ENCODE assay signal across 19 mouse cellular contexts in the genomic region with DNA sequence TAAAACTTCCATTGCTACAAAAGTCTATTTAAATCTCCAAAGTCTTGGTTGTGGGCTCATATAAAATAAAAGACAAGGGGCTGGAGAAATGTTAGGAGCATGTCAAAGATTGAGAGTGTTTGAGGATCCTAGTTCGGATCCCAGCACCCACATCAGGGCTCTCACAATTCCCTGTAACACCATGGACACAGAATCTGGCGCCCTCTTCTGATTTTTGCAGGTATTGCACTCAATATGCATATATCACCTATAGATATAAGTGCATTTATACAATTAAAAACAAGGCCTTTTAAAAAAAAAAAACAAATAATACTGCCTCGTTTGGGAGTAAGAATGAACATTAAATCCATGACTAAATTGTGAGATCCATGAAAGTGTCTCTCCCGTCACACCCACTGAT. TPM values are rescaled to one million over a fixed set of nuclear protein-coding genes. Genes with fewer than 3 reads are reported as not detected.
DNase-seq lines count a peak whose midpoint lies in the region; ATAC-seq and TF ChIP-seq lines count a peak whose summit lies in the region.
"Had no signal": no experiment of that assay in that cellular context is flagged by ENCODE, and none has a peak within 500 bp of the region (broad histone marks: within the 10 kb centered on the region; RNA-seq: fewer than 3 reads in every experiment).

No protein-coding gene starts in this region.

- H3K27ac ChIP-seq in hindbrain, postnatal 0 days = no peak overlapping the region
- H3K27ac ChIP-seq in hindbrain, embryonic 14.5 days = no peak overlapping the region
- H3K27ac ChIP-seq in lung, embryonic 14.5 days (ENCODE audit: low read depth) = no peak overlapping the region
- H3K27ac ChIP-seq in small intestine, adult 2 months (ENCODE audit: insufficient read depth, low read depth, low read length) = no peak overlapping the region
- H3K27ac ChIP-seq: forebrain, embryonic 15.5 days; hindbrain, embryonic 10.5 days; midbrain, embryonic 13.5 days had no signal

- no peaks in the 10 kb centered on the region for H3K9me3 ChIP-seq in hindbrain, postnatal 0 days (ENCODE audit: low read length)
- no peaks in the 10 kb centered on the region for H3K9me3 ChIP-seq in hindbrain, embryonic 14.5 days (ENCODE audit: control insufficient read depth, low read length)
- H3K9me3 ChIP-seq in lung, embryonic 14.5 days (ENCODE audit: low read depth, low read length) = no peaks in the 10 kb centered on the region
- H3K9me3 ChIP-seq: forebrain, embryonic 15.5 days; midbrain, embryonic 13.5 days had no signal

- ATAC-seq in hindbrain, postnatal 0 days = no peak
- no peak for ATAC-seq in hindbrain, embryonic 14.5 days (ENCODE audit: low FRiP score)
- no peak for ATAC-seq in lung, embryonic 14.5 days (ENCODE audit: insufficient read depth)
- ATAC-seq: intestine, embryonic 16.5 days; midbrain, embryonic 13.5 days had no signal

- DNase-seq in hindbrain, postnatal 0 days (ENCODE audit: low spot score) = no peak
- no peak for DNase-seq in hindbrain, embryonic 14.5 days (ENCODE audit: low spot score)
- no peak for DNase-seq in lung, embryonic 14.5 days
- no peak for DNase-seq in lung, postnatal 14 days
- DNase-seq in T-cell, adult 2 months (ENCODE audit: low spot score) = peak; percentile 10
- no peak for DNase-seq in adrenal gland, adult (ENCODE audit: inconsistent age in 2 of 2, low spot score in 1 of 2)
- DNase-seq: adrenal gland, adult 2 months; cerebellum, adult 11 months; heart, adult 18-20 months; kidney, postnatal 14 days; layer of hippocampus, adult 9-11 months; lung, adult 2 months; right cerebral cortex, adult 18-20 months; spleen, adult 18-20 months had no signal

- no peaks in the 10 kb centered on the region for H3K4me1 ChIP-seq in hindbrain, postnatal 0 days (ENCODE audit: insufficient read depth, low read length)
- no peaks in the 10 kb centered on the region for H3K4me1 ChIP-seq in hindbrain, embryonic 14.5 days (replicated peaks; ENCODE audit: control insufficient read depth, insufficient read depth, low read length)
- no peaks in the 10 kb centered on the region for H3K4me1 ChIP-seq in lung, embryonic 14.5 days (ENCODE audit: insufficient read depth)
- no peaks in the 10 kb centered on the region for H3K4me1 ChIP-seq in small intestine, adult 2 months (ENCODE audit: control insufficient read depth, insufficient read depth, insufficient read length, low read length)

- no peak for TF ChIP-seq POLR2A in small intestine, adult 2 months (IDR thresholded peaks at IDR 0.05; ENCODE audit: low read depth, low read length)

- H3K36me3 ChIP-seq in hindbrain, postnatal 0 days (ENCODE audit: insufficient read depth, low read length) = no peaks in the 10 kb centered on the region
- H3K36me3 ChIP-seq in hindbrain, embryonic 14.5 days (replicated peaks; ENCODE audit: control insufficient read depth, insufficient read depth) = no peaks in the 10 kb centered on the region
- no peaks in the 10 kb centered on the region for H3K36me3 ChIP-seq in lung, embryonic 14.5 days (ENCODE audit: insufficient read depth)
- no peaks in the 10 kb centered on the region for H3K36me3 ChIP-seq in small intestine, adult 2 months (ENCODE audit: control insufficient read depth, insufficient read depth, low read length)
- H3K36me3 ChIP-seq: forebrain, embryonic 15.5 days; hindbrain, embryonic 10.5 days; midbrain, embryonic 13.5 days had no signal

- H3K27me3 ChIP-seq in hindbrain, postnatal 0 days (ENCODE audit: insufficient read depth, low read length) = no peaks in the 10 kb centered on the region
- no peaks in the 10 kb centered on the region for H3K27me3 ChIP-seq in hindbrain, embryonic 14.5 days (ENCODE audit: control insufficient read depth, insufficient read depth, low read length)
- H3K27me3 ChIP-seq in lung, embryonic 14.5 days (ENCODE audit: insufficient read depth, low read length) = no peaks in the 10 kb centered on the region
- H3K27me3 ChIP-seq in small intestine, adult 2 months (ENCODE audit: control insufficient read depth, insufficient read depth, low read length) = no peaks in the 10 kb centered on the region
- H3K27me3 ChIP-seq: forebrain, embryonic 15.5 days; midbrain, embryonic 13.5 days had no signal

- no peak overlapping the region for H3K9ac ChIP-seq in hindbrain, postnatal 0 days (replicated peaks; ENCODE audit: low read length)
- H3K9ac ChIP-seq in hindbrain, embryonic 14.5 days = no peak overlapping the region
- H3K9ac ChIP-seq in lung, embryonic 14.5 days = no peak overlapping the region
- H3K9ac ChIP-seq: forebrain, embryonic 15.5 days; midbrain, embryonic 13.5 days had no signal

- H3K4me2 ChIP-seq in hindbrain, postnatal 0 days (ENCODE audit: low read depth, low read length) = no peak overlapping the region
- no peak overlapping the region for H3K4me2 ChIP-seq in hindbrain, embryonic 14.5 days (replicated peaks)
- no peak overlapping the region for H3K4me2 ChIP-seq in lung, embryonic 14.5 days
- H3K4me2 ChIP-seq: forebrain, embryonic 15.5 days; midbrain, embryonic 13.5 days had no signal

- peak; percentile 14; the same call in 1 of the 2 replicates for TF ChIP-seq CTCF in hindbrain, postnatal 0 days (IDR thresholded peaks at IDR 0.05; ENCODE audit: low read depth)
- TF ChIP-seq CTCF in lung, embryonic 14.5 days (IDR thresholded peaks at IDR 0.05; ENCODE audit: low read depth) = peak; percentile 30; the same call in 1 of the 2 replicates
- TF ChIP-seq CTCF in small intestine, adult 2 months (IDR thresholded peaks at IDR 0.05; ENCODE audit: extremely low read depth, insufficient read length, insufficient replicate concordance, low read depth, low read length) = 0 out of 2 replicates have a peak, but pooled peaks have one; percentile 17

- 74% methylated on average over 4 of the region's 4 CpGs for WGBS in hindbrain, postnatal 0 days
- 76% methylated on average over 4 of the region's 4 CpGs for WGBS in hindbrain, embryonic 14.5 days
- WGBS in lung, embryonic 14.5 days = 68% methylated on average over 4 of the region's 4 CpGs
- WGBS in small intestine, adult 2 months = 72% methylated on average over 4 of the region's 4 CpGs

- no peak overlapping the region for H3K4me3 ChIP-seq in hindbrain, postnatal 0 days (ENCODE audit: low read length)
- H3K4me3 ChIP-seq in hindbrain, embryonic 14.5 days (replicated peaks; ENCODE audit: low read length) = no peak overlapping the region
- no peak overlapping the region for H3K4me3 ChIP-seq in lung, embryonic 14.5 days (ENCODE audit: low read depth, low read length)
- H3K4me3 ChIP-seq in small intestine, adult 2 months (ENCODE audit: low read depth, low read length) = no peak overlapping the region
- H3K4me3 ChIP-seq: forebrain, embryonic 15.5 days; hindbrain, embryonic 10.5 days; midbrain, embryonic 13.5 days had no signal

RNA-seq across cellular contexts. Expression of gene Fam114a2, which starts 49.7 kb away (rescaled TPM):
- 27.3 and 28.9 TPM in 2 replicates for total RNA-seq in hindbrain, postnatal 0 days (2014; rRNA removed)
- 51.0 and 51.2 TPM in 2 replicates for polyA plus RNA-seq in hindbrain, postnatal 0 days (2015; fragmentation: Nextera tagmentation; extraction: Ambion mirVana)
- 46.5 and 51.8 TPM in 2 replicates for polyA plus RNA-seq in hindbrain, embryonic 14.5 days (2014; fragmentation: Nextera tagmentation; extraction: Ambion mirVana)
- polyA plus RNA-seq in lung, embryonic 14.5 days (2014; fragmentation: Nextera tagmentation; extraction: Ambion mirVana) = 48.6 and 53.8 TPM in 2 replicates
- polyA plus RNA-seq in small intestine, adult 2 months (2012; rRNA removed) = 14.8 and 31.3 TPM in 2 replicates

RNA-seq across cellular contexts. Expression of gene Mfap3, which starts 49.8 kb away (rescaled TPM):
- total RNA-seq in hindbrain, postnatal 0 days (2014; rRNA removed) = 39.5 and 47.7 TPM in 2 replicates
- polyA plus RNA-seq in hindbrain, postnatal 0 days (2015; fragmentation: Nextera tagmentation; extraction: Ambion mirVana) = 46.6 and 48.5 TPM in 2 replicates
- 63.5 and 66.9 TPM in 2 replicates for polyA plus RNA-seq in hindbrain, embryonic 14.5 days (2014; fragmentation: Nextera tagmentation; extraction: Ambion mirVana)
- polyA plus RNA-seq in lung, embryonic 14.5 days (2014; fragmentation: Nextera tagmentation; extraction: Ambion mirVana) = 46.9 and 48.4 TPM in 2 replicates
- 3.5 and 6.9 TPM in 2 replicates for polyA plus RNA-seq in small intestine, adult 2 months (2012; rRNA removed)
